Mouse (Mus musculus): ENCODE data around the gene Limk2. TPM values are rescaled to one million over a fixed set of nuclear protein-coding genes. Genes with fewer than 3 reads are reported as not detected.
A peak's percentile ranks its signal among the peaks of the same experiment; 100 is the strongest.

Limk2 gene
- total and polyA plus RNA-seq, 2 experiments from 2014 or later = 31.0 to 38.3 TPM

GRCm38 (mm10) chr11:3333111-3333695, 75.8 kb downstream of the Limk2 start:
- Histone ChIP-seq H3K27me3 (ENCODE audit: control insufficient read depth, insufficient read depth, low read length) (no peaks in the 10 kb centered on the region), H3K27ac (ENCODE audit: low read depth) (peak overlapping the region; percentile 87), H3K9ac (replicated peaks; ENCODE audit: low read depth, low read length) (no peak overlapping the region), H3K36me3 (replicated peaks; ENCODE audit: control insufficient read depth, insufficient read depth, low read length) (peaks cover 25% of the 10 kb centered on the region), H3K4me3 (ENCODE audit: low read depth, low read length) (no peak overlapping the region), H3K4me2 (ENCODE audit: low read depth, low read length) (no peak overlapping the region), H3K9me3 (replicated peaks; ENCODE audit: control insufficient read depth, low read length) (no peaks in the 10 kb centered on the region), H3K4me1 (ENCODE audit: control insufficient read depth, insufficient read depth) (peaks cover 58% of the 10 kb centered on the region)
- no peak for ATAC-seq (ENCODE audit: insufficient read depth, low read depth)
- 87% methylated on average over 11 of the region's 11 CpGs for WGBS
- no peak for TF ChIP-seq EP300 (IDR thresholded peaks at IDR 0.05; ENCODE audit: low read depth)
- no peak for TF ChIP-seq CTCF (IDR thresholded peaks at IDR 0.05; ENCODE audit: low read depth)
- DNase-seq (ENCODE audit: low spot score) = no peak

DNA sequence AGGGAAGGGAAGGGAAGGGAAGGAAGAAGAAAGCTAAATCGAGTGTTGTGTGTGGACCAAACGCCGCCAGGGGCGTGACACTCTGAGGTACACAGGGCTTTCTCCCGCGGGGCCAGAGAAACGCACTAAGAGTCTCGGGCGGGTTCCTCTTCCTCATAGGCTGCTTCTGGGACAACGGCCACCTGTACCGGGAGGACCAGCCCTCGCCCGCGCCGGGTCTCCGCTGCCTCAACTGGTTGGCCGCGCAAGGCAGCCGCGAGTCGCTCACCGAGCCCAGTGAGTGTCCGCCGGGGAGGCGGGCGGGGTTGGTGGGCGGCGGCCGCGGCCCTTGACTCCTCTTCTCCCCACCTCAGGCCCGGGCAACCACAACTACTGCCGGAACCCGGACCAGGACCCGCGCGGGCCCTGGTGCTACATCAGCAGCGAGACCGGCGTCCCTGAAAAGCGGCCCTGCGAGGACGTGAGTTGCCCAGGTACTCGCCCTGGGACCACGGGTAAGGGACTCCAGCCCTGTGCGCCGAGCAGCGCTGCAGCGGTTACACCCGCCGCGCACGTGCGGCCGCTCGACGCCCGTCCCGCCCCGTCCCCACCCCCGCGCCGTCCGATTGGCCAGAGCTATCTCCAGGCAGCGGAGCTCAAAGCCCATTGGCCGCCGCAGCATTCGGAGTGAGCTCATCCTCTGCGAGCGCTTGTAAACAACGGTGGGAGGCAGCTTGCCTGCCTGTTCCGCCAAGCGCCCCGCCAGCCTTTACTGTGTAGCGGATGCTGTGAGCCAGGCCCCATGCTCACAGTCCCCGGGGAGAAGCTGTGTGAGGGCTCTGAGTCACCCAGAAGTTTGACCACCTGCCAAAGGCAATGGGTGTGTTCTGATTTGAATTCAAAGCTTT, 77.0 kb downstream of the Limk2 start:
- Histone ChIP-seq H3K27ac (ENCODE audit: low read depth) (peak overlapping the region; percentile 87), H3K36me3 (replicated peaks; ENCODE audit: control insufficient read depth, insufficient read depth, low read length) (peaks cover 25% of the 10 kb centered on the region)

DNA sequence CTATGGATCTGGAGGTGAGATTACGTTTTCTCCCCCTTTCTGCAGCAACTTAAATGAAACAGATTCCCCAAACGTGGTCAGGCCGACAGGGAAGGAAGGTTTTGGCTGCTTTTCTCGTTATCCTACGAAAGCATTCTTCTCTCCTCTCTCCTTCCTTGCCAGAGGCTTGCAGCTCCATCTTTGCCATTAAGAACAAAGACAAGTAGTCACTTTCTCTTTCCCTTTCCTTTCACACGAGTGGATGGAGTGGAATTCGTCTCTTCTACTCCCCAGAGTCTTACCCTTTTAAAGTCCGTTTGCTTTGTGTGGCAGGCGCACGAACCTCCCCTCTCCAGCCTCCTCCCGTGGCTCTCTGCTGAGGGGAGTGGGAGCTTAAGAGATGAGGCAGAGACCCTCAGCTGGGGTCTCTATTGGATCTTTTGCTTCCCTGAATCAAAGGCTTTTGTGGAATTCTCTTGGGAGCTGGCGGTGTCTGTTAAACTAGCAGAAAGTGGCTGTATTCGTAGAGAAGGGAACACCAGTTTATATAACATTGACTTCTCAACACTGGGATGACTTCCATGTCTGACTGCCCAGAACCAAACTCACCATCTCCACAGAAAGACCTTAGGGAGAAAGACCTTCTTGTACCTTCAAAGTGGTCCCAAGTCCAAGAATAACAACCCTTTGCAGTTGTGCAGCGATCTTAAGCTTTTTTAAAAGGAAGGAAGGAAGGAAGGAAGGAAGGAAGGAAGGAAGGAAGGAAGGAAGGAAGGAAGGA, 77.8 kb downstream of the Limk2 start:
- no peak for DNase-seq (ENCODE audit: low spot score)
- H3K36me3 ChIP-seq (replicated peaks; ENCODE audit: control insufficient read depth, insufficient read depth, low read length) = peaks cover 25% of the 10 kb centered on the region
- peaks cover 43% of the 10 kb centered on the region for H3K4me1 ChIP-seq (ENCODE audit: control insufficient read depth, insufficient read depth)
- no peaks in the 10 kb centered on the region for H3K27me3 ChIP-seq (ENCODE audit: control insufficient read depth, insufficient read depth, low read length)
- 2% methylated on average over 14 of the region's 14 CpGs for WGBS
- H3K9ac ChIP-seq (replicated peaks; ENCODE audit: low read depth, low read length) = peak overlapping the region; percentile 76
- H3K4me3 ChIP-seq (ENCODE audit: low read depth, low read length) = peak overlapping the region; percentile 69
- no peak for ATAC-seq (ENCODE audit: insufficient read depth, low read depth)
- H3K4me2 ChIP-seq (ENCODE audit: low read depth, low read length) = peak overlapping the region; percentile 89
- TF ChIP-seq CTCF (IDR thresholded peaks at IDR 0.05; ENCODE audit: low read depth) = no peak
- no peak for TF ChIP-seq EP300 (IDR thresholded peaks at IDR 0.05; ENCODE audit: low read depth)
- H3K27ac ChIP-seq (ENCODE audit: low read depth) = peak overlapping the region; percentile 87
- H3K9me3 ChIP-seq (replicated peaks; ENCODE audit: control insufficient read depth, low read length) = no peaks in the 10 kb centered on the region

More for the DNA sequence above, 77.0 kb downstream of the Limk2 start:
- DNase-seq (ENCODE audit: low spot score) (peak; percentile 98), ATAC-seq (ENCODE audit: insufficient read depth, low read depth) (peak; percentile 92)
- Histone ChIP-seq H3K4me2 (ENCODE audit: low read depth, low read length) (peak overlapping the region; percentile 89), H3K9me3 (replicated peaks; ENCODE audit: control insufficient read depth, low read length) (no peaks in the 10 kb centered on the region), H3K9ac (replicated peaks; ENCODE audit: low read depth, low read length) (peak overlapping the region; percentile 76), H3K4me1 (ENCODE audit: control insufficient read depth, insufficient read depth) (peaks cover 49% of the 10 kb centered on the region), H3K27me3 (ENCODE audit: control insufficient read depth, insufficient read depth, low read length) (no peaks in the 10 kb centered on the region), H3K4me3 (ENCODE audit: low read depth, low read length) (peak overlapping the region; percentile 69)
- under 1% methylated on average over 68 of the region's 75 CpGs for WGBS
- TF ChIP-seq EP300 (IDR thresholded peaks at IDR 0.05; ENCODE audit: low read depth) (peak; percentile 56), CTCF (IDR thresholded peaks at IDR 0.05; ENCODE audit: low read depth) (no peak)

- Histone ChIP-seq H3K4me1 (ENCODE audit: control insufficient read depth, insufficient read depth) (peaks cover 37% of the 10 kb centered on the region), H3K27ac (ENCODE audit: low read depth) (peak overlapping the region; percentile 87), H3K4me2 (ENCODE audit: low read depth, low read length) (peak overlapping the region; percentile 89), H3K27me3 (ENCODE audit: control insufficient read depth, insufficient read depth, low read length) (no peaks in the 10 kb centered on the region), H3K36me3 (replicated peaks; ENCODE audit: control insufficient read depth, insufficient read depth, low read length) (peaks cover 25% of the 10 kb centered on the region), H3K9me3 (replicated peaks; ENCODE audit: control insufficient read depth, low read length) (no peaks in the 10 kb centered on the region), H3K9ac (replicated peaks; ENCODE audit: low read depth, low read length) (peak overlapping the region; percentile 76), H3K4me3 (ENCODE audit: low read depth, low read length) (peak overlapping the region; percentile 69)
- TF ChIP-seq CTCF (IDR thresholded peaks at IDR 0.05; ENCODE audit: low read depth) (peak; percentile 57), EP300 (IDR thresholded peaks at IDR 0.05; ENCODE audit: low read depth) (no peak)
- ATAC-seq (ENCODE audit: insufficient read depth, low read depth) (peak; percentile 59), DNase-seq (ENCODE audit: low spot score) (peak; percentile 88)
- WGBS = 0% methylated on average over 9 of the region's 9 CpGs
Measured at GRCm38 (mm10) chr11:3330566-3330965, 78.4 kb downstream of the Limk2 start.

GRCm38 (mm10) chr11:3329891-3330451, 79.0 kb downstream of the Limk2 start, which contains the start of gene Pik3ip1:
Pik3ip1 (plus strand) TSS chr11:3330401.
- peak; percentile 72 for DNase-seq (ENCODE audit: low spot score)
- Histone ChIP-seq H3K36me3 (replicated peaks; ENCODE audit: control insufficient read depth, insufficient read depth, low read length) (peaks cover 23% of the 10 kb centered on the region), H3K4me2 (ENCODE audit: low read depth, low read length) (peak within 1 kb of the TSS; percentile 89), H3K9ac (replicated peaks; ENCODE audit: low read depth, low read length) (peak within 1 kb of the TSS; percentile 76), H3K27ac (ENCODE audit: low read depth) (peak within 1 kb of the TSS; percentile 87), H3K27me3 (ENCODE audit: control insufficient read depth, insufficient read depth, low read length) (no peaks in the 10 kb centered on the region), H3K4me1 (ENCODE audit: control insufficient read depth, insufficient read depth) (peaks cover 31% of the 10 kb centered on the region), H3K4me3 (ENCODE audit: low read depth, low read length) (peak within 1 kb of the TSS; percentile 69), H3K9me3 (replicated peaks; ENCODE audit: control insufficient read depth, low read length) (no peaks in the 10 kb centered on the region)
- TF ChIP-seq CTCF (IDR thresholded peaks at IDR 0.05; ENCODE audit: low read depth) (no peak), EP300 (IDR thresholded peaks at IDR 0.05; ENCODE audit: low read depth) (no peak)
- ATAC-seq (ENCODE audit: insufficient read depth, low read depth) = no peak

Data from heart, postnatal 0 days (tissue).